Mouse (Mus musculus): ENCODE results near the gene Crhbp. TPM values are rescaled to one million over a fixed set of nuclear protein-coding genes. Genes with fewer than 3 reads are reported as not detected.

The Crhbp gene
- total RNA-seq, 1 experiment = 0.49 TPM

DNA sequence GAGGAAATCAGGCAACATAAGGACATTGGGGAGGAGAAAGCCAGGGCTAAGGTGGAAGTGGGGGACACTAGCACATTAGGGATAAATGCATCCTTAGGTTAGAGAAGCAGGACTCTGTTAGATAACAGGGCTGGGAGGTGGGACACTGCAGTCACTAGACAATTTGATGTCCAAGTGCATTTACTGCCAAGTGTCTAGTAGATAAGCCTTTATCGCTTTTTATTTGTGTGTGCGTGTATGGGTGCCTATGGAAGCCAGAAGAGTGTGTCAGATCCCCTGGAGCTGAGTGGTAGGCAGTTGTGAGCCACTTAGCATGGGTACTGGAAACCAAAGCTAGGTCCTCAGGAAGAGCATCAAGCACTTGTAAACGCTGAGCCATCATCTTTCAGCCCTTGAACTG is 29.6 kb upstream of the Crhbp start:
- Histone ChIP-seq H3K4me3 (ENCODE audit: insufficient read depth in 1 of 2, low read depth in 1 of 2, low read length in 2 of 2, poor library complexity in 1 of 2, severe bottlenecking in 1 of 2) (no peak overlapping the region), H3K27ac (ENCODE audit: insufficient read depth, low read depth, low read length, poor library complexity, severe bottlenecking) (no peak overlapping the region), H3K36me3 (ENCODE audit: control insufficient read depth, insufficient read depth, low read length, poor library complexity, severe bottlenecking) (no peaks in the 10 kb centered on the region), H3K9ac (ENCODE audit: insufficient read depth, low read depth, low read length, poor library complexity, severe bottlenecking) (no peak overlapping the region), H3K4me1 (ENCODE audit: control insufficient read depth in 2 of 2, insufficient read depth in 2 of 2, low read length in 2 of 2, poor library complexity in 1 of 2) (no peaks in the 10 kb centered on the region), H3K9me3 (ENCODE audit: control insufficient read depth, insufficient read depth, low read depth, low read length) (no peaks in the 10 kb centered on the region)
- in situ Hi-C loops (cut with MboI; ENCODE audit: low sequenced_read_pairs in 2 of 2, unreplicated experiment in 2 of 2) = no loop called here
- no peak for TF ChIP-seq ZNF384 (IDR thresholded peaks at IDR 0.05; ENCODE audit: low read depth, low read length)
- TF ChIP-seq CHD2 (IDR thresholded peaks at IDR 0.05; ENCODE audit: low read depth, low read length) = no peak
- no peak for TF ChIP-seq ZC3H11A (IDR thresholded peaks at IDR 0.05; ENCODE audit: borderline replicate concordance, low read depth, low read length)
- no peak for TF ChIP-seq MAFK (IDR thresholded peaks at IDR 0.05; ENCODE audit: insufficient read depth, low read depth, low read length)
- TF ChIP-seq HCFC1 (IDR thresholded peaks at IDR 0.05; ENCODE audit: borderline replicate concordance, insufficient read depth, low read length) = no peak
- DNase-seq (ENCODE audit: low read depth, low spot score) = no peak

DNA sequence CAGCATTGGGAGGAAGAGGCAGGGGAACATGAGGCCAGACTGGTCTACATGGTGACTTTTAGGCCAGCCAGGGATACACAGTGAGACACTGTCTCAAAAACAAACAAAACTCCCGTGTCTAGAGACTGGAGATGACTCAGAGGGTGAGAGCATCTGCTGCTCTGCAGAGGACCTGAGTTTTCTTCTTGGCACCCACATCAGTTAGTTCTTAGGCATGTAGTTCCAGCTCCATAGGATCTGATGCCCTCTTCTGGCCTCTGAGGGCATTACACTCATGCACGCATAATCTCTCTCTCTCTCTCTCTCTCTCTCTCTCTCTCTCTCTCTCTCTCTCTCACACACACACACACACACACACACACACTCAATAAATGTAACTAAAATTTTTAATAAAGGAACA is 26.2 kb upstream of the Crhbp start:
- Histone ChIP-seq H3K27ac (ENCODE audit: insufficient read depth, low read depth, low read length, poor library complexity, severe bottlenecking) (no peak overlapping the region), H3K9me3 (ENCODE audit: control insufficient read depth, insufficient read depth, low read depth, low read length) (no peaks in the 10 kb centered on the region), H3K4me1 (ENCODE audit: control insufficient read depth in 2 of 2, insufficient read depth in 2 of 2, low read length in 2 of 2, poor library complexity in 1 of 2) (no peaks in the 10 kb centered on the region), H3K36me3 (ENCODE audit: control insufficient read depth, insufficient read depth, low read length, poor library complexity, severe bottlenecking) (no peaks in the 10 kb centered on the region), H3K4me3 (ENCODE audit: insufficient read depth in 1 of 2, low read depth in 1 of 2, low read length in 2 of 2, poor library complexity in 1 of 2, severe bottlenecking in 1 of 2) (no peak overlapping the region), H3K9ac (ENCODE audit: insufficient read depth, low read depth, low read length, poor library complexity, severe bottlenecking) (no peak overlapping the region)
- in situ Hi-C loops (cut with MboI; ENCODE audit: low sequenced_read_pairs in 2 of 2, unreplicated experiment in 2 of 2) = no loop called here
- no peak for TF ChIP-seq MAFK (IDR thresholded peaks at IDR 0.05; ENCODE audit: insufficient read depth, low read depth, low read length)
- no peak for TF ChIP-seq CHD2 (IDR thresholded peaks at IDR 0.05; ENCODE audit: low read depth, low read length)
- DNase-seq (ENCODE audit: low read depth, low spot score) = peak; percentile 29

DNA sequence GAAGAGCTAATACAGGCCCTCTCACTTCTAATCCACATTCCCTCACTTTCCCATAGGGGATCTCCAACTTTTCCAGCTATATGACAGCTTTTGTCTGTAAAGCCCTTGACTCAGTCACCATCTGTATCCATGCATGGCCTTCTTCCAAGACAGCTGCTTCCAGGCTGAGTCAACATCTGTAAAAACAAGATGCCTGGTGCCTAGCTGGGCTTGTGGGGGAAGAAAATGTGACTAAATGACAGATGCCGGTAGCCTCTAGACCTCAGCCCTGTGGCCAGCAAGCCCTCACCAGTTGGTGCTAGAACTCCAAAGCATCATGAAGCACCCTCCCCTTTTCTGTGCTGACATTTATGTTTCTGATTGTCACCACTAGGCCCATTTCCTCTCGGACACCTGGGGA is 6.8 kb upstream of the Crhbp start:
- no peak for DNase-seq (ENCODE audit: low read depth, low spot score)
- TF ChIP-seq ZNF384 (IDR thresholded peaks at IDR 0.05; ENCODE audit: low read depth, low read length) = no peak
- TF ChIP-seq CHD2 (IDR thresholded peaks at IDR 0.05; ENCODE audit: low read depth, low read length) = no peak
- no peak for TF ChIP-seq ZC3H11A (IDR thresholded peaks at IDR 0.05; ENCODE audit: borderline replicate concordance, low read depth, low read length)
- TF ChIP-seq HCFC1 (IDR thresholded peaks at IDR 0.05; ENCODE audit: borderline replicate concordance, insufficient read depth, low read length) = no peak
- Histone ChIP-seq H3K9ac (ENCODE audit: insufficient read depth, low read depth, low read length, poor library complexity, severe bottlenecking) (no peak overlapping the region), H3K27ac (ENCODE audit: insufficient read depth, low read depth, low read length, poor library complexity, severe bottlenecking) (no peak overlapping the region), H3K4me1 (ENCODE audit: control insufficient read depth in 2 of 2, insufficient read depth in 2 of 2, low read length in 2 of 2, poor library complexity in 1 of 2) (0 out of 4 replicates have a peak, but pooled peaks cover 0 to 2% of the 10 kb centered on the region in 2 experiments), H3K9me3 (ENCODE audit: control insufficient read depth, insufficient read depth, low read depth, low read length) (no peaks in the 10 kb centered on the region), H3K36me3 (ENCODE audit: control insufficient read depth, insufficient read depth, low read length, poor library complexity, severe bottlenecking) (no peaks in the 10 kb centered on the region), H3K4me3 (ENCODE audit: insufficient read depth in 1 of 2, low read depth in 1 of 2, low read length in 2 of 2, poor library complexity in 1 of 2, severe bottlenecking in 1 of 2) (no peak overlapping the region)
- in situ Hi-C loops (cut with MboI; ENCODE audit: low sequenced_read_pairs in 2 of 2, unreplicated experiment in 2 of 2) = no loop called here

DNA sequence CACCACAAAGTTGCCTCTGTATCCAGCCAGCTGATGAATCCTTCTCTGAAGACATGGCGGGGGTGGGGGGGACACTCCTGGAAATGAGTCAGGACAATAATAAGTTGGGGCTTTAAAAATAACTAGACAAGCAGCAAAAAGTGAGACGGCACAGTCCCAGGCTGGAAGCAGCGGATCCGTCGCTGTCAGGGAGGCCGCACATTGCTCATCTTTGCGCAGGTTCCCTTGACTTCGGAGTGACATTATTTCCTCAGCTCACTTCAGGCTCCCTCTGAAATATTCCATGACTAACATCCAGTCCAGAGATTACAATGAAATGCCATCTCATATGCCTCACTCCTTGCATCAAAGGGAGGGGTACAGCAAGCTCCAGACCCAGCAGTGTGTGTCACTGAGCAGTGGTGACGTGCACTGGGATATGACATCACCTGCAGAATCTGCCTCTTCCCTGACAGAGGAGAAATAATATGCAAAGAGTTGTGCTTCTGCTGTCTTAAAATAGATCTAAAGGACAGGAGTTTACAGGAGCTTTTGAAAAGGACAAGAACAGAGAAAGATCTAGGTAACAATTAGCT is 6.0 kb upstream of the Crhbp start:
- no peak for DNase-seq (ENCODE audit: low read depth, low spot score)
- no peak overlapping the region for H3K9ac ChIP-seq (ENCODE audit: insufficient read depth, low read depth, low read length, poor library complexity, severe bottlenecking)
- no peak overlapping the region for H3K27ac ChIP-seq (ENCODE audit: insufficient read depth, low read depth, low read length, poor library complexity, severe bottlenecking)
- 0 out of 4 replicates have a peak, but pooled peaks cover 0 to 2% of the 10 kb centered on the region in 2 experiments for H3K4me1 ChIP-seq (ENCODE audit: control insufficient read depth in 2 of 2, insufficient read depth in 2 of 2, low read length in 2 of 2, poor library complexity in 1 of 2)
- no peaks in the 10 kb centered on the region for H3K36me3 ChIP-seq (ENCODE audit: control insufficient read depth, insufficient read depth, low read length, poor library complexity, severe bottlenecking)
- no peak overlapping the region for H3K4me3 ChIP-seq (ENCODE audit: insufficient read depth in 1 of 2, low read depth in 1 of 2, low read length in 2 of 2, poor library complexity in 1 of 2, severe bottlenecking in 1 of 2)
- no peaks in the 10 kb centered on the region for H3K9me3 ChIP-seq (ENCODE audit: control insufficient read depth, insufficient read depth, low read depth, low read length)
- in situ Hi-C loops (cut with MboI; ENCODE audit: low sequenced_read_pairs in 2 of 2, unreplicated experiment in 2 of 2) = no loop called here
- TF ChIP-seq ZNF384 (IDR thresholded peaks at IDR 0.05; ENCODE audit: low read depth, low read length) (no peak), ZC3H11A (IDR thresholded peaks at IDR 0.05; ENCODE audit: borderline replicate concordance, low read depth, low read length) (no peak), HCFC1 (IDR thresholded peaks at IDR 0.05; ENCODE audit: borderline replicate concordance, insufficient read depth, low read length) (no peak), MAFK (IDR thresholded peaks at IDR 0.05; ENCODE audit: insufficient read depth, low read depth, low read length) (no peak), CHD2 (IDR thresholded peaks at IDR 0.05; ENCODE audit: low read depth, low read length) (no peak)

DNA sequence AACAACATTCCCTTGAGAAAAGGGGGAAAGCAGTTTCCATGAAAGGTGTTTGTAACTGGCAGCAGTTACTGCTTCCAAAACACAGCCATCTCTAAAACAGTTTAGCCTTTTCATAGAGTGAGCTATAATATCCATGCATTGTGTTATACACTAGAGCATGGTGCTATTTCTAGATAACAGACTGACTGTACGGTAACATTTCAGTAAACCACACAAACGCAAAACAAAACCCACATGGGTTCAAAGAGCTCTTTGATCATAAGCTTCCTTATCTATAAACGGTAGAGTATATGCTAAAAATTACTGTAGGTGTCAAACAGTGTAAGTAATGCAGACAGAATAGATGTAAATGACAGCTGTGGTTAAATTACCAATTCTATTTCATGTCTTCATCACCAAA is 5.0 kb upstream of the Crhbp start:
- Histone ChIP-seq H3K27ac (ENCODE audit: insufficient read depth, low read depth, low read length, poor library complexity, severe bottlenecking) (no peak overlapping the region), H3K4me1 (ENCODE audit: control insufficient read depth in 2 of 2, insufficient read depth in 2 of 2, low read length in 2 of 2, poor library complexity in 1 of 2) (0 out of 4 replicates have a peak, but pooled peaks cover 0 to 2% of the 10 kb centered on the region in 2 experiments), H3K9me3 (ENCODE audit: control insufficient read depth, insufficient read depth, low read depth, low read length) (no peaks in the 10 kb centered on the region), H3K9ac (ENCODE audit: insufficient read depth, low read depth, low read length, poor library complexity, severe bottlenecking) (no peak overlapping the region), H3K4me3 (ENCODE audit: insufficient read depth in 1 of 2, low read depth in 1 of 2, low read length in 2 of 2, poor library complexity in 1 of 2, severe bottlenecking in 1 of 2) (no peak overlapping the region), H3K36me3 (ENCODE audit: control insufficient read depth, insufficient read depth, low read length, poor library complexity, severe bottlenecking) (no peaks in the 10 kb centered on the region)
- in situ Hi-C loops (cut with MboI; ENCODE audit: low sequenced_read_pairs in 2 of 2, unreplicated experiment in 2 of 2) = no loop called here
- DNase-seq (ENCODE audit: low read depth, low spot score) = no peak
- TF ChIP-seq MAFK (IDR thresholded peaks at IDR 0.05; ENCODE audit: insufficient read depth, low read depth, low read length) (no peak), CHD2 (IDR thresholded peaks at IDR 0.05; ENCODE audit: low read depth, low read length) (no peak), HCFC1 (IDR thresholded peaks at IDR 0.05; ENCODE audit: borderline replicate concordance, insufficient read depth, low read length) (no peak), ZNF384 (IDR thresholded peaks at IDR 0.05; ENCODE audit: low read depth, low read length) (no peak), ZC3H11A (IDR thresholded peaks at IDR 0.05; ENCODE audit: borderline replicate concordance, low read depth, low read length) (no peak)
